Mouse (Mus musculus) CH12.LX (cell line): ENCODE measurements around the gene Kank3. TPM values are rescaled to one million over a fixed set of nuclear protein-coding genes. Genes with fewer than 3 reads are reported as not detected.
"Not testable (repeated sequence)": the region's sequence is repeated elsewhere in the genome, so short reads cannot be mapped to it uniquely, and the experiment has no call there.

Experiments
- DNase-seq: peaks from one replicate; pipeline ENCODE4 v3.0.0-alpha.2; 2013; ENCODE audit errors: extremely low read depth
- H3K27ac ChIP-seq: 2 replicates; pipeline ENCODE4 v1.5.1; 2012; ENCODE audit warnings: low read depth, mild to moderate bottlenecking, control low read depth, moderate library complexity; ENCODE audit not compliant: insufficient read depth
- H3K27me3 ChIP-seq: replicated peaks from 2 replicates; pipeline ENCODE3; 2012; ENCODE audit warnings: inconsistent platforms
- H3K36me3 ChIP-seq, 2 experiments: replicated peaks in 1 of 2; 2 replicates each; pipeline versions ENCODE3 to v1.6.1; 2012; ENCODE audit warnings: inconsistent platforms in 1 of 2, low read length in 1 of 2, mild to moderate bottlenecking in 1 of 2, mixed read lengths in 1 of 2, moderate library complexity in 1 of 2; ENCODE audit not compliant: control insufficient read depth in 1 of 2, insufficient read depth in 1 of 2
- H3K4me1 ChIP-seq, 2 experiments: 2 replicates each; pipeline ENCODE4 v1.6.1; 2012; ENCODE audit warnings: inconsistent platforms in 1 of 2, moderate library complexity in 1 of 2; ENCODE audit not compliant: insufficient read depth in 2 of 2, control insufficient read depth in 1 of 2
- H3K4me2 ChIP-seq: 2 replicates; pipeline ENCODE4 v1.6.1; 2012; ENCODE audit warnings: low read depth, mild to moderate bottlenecking, control low read depth; ENCODE audit not compliant: poor library complexity, insufficient read depth, severe bottlenecking
- H3K4me3 ChIP-seq, 3 experiments: fragments of 150-350 bp in 1 of 3; sonication (generic) in 1 of 3; replicated peaks in 1 of 3; 2 replicates each; pipeline versions ENCODE3 to v1.5.1; 2011 to 2012; ENCODE audit warnings: low read depth in 2 of 3, low read length in 2 of 3, mild to moderate bottlenecking in 2 of 3, moderate library complexity in 2 of 3, control low read depth in 1 of 3, improper control_type of control experiment in 1 of 3, inconsistent platforms in 1 of 3, mixed read lengths in 1 of 3; ENCODE audit not compliant: poor library complexity in 1 of 3
- H3K79me2 ChIP-seq: replicated peaks from 2 replicates; pipeline ENCODE4 v1.6.1; 2012; ENCODE audit warnings: mild to moderate bottlenecking, moderate library complexity; ENCODE audit not compliant: control insufficient read depth, poor library complexity, insufficient read depth, severe bottlenecking; ENCODE audit errors: extremely low read depth
- H3K9ac ChIP-seq: 2 replicates; pipeline ENCODE4 v1.6.1; 2012; ENCODE audit warnings: low read depth, mild to moderate bottlenecking, control low read depth, moderate library complexity; ENCODE audit not compliant: insufficient read depth
- H3K9me3 ChIP-seq: replicated peaks from 2 replicates; pipeline ENCODE3; 2012; ENCODE audit warnings: low read length, inconsistent platforms, mixed read lengths
- BHLHE40 ChIP-seq: IDR thresholded peaks from 2 replicates; pipeline ENCODE4 v1.6.1; 2011; ENCODE audit warnings: mild to moderate bottlenecking, low read depth, low read length, improper control_type of control experiment
- CHD1 ChIP-seq: IDR thresholded peaks from 2 replicates; pipeline ENCODE4 v1.6.1; 2012; ENCODE audit warnings: low read depth, low read length, improper control_type of control experiment, inconsistent platforms
- CHD2 ChIP-seq: IDR thresholded peaks from 2 replicates; pipeline ENCODE4 v1.6.1; 2011; ENCODE audit warnings: low read length, improper control_type of control experiment
- CTCF ChIP-seq, 2 experiments: IDR thresholded peaks in 1 of 2; conservative IDR thresholded peaks in 1 of 2; 2 replicates each; pipeline ENCODE4 v1.5.1; 2011 to 2012; ENCODE audit warnings: low read depth in 2 of 2, low read length in 2 of 2, improper control_type of control experiment in 1 of 2, inconsistent platforms in 1 of 2, mild to moderate bottlenecking in 1 of 2, moderate library complexity in 1 of 2
- ELF1 ChIP-seq: IDR thresholded peaks from 2 replicates; pipeline ENCODE4 v1.6.1; 2014; ENCODE audit warnings: low read depth, mild to moderate bottlenecking, inconsistent platforms, low read length, improper control_type of control experiment
- ETS1 ChIP-seq: conservative IDR thresholded peaks from 2 replicates; pipeline ENCODE4 v1.6.1; 2012; ENCODE audit warnings: low read depth, mild to moderate bottlenecking, inconsistent platforms, low read length, improper control_type of control experiment, moderate library complexity
- GABPA ChIP-seq: IDR thresholded peaks from 2 replicates; pipeline ENCODE4 v1.6.1; 2012; ENCODE audit warnings: low read depth, low read length, improper control_type of control experiment, inconsistent platforms; ENCODE audit not compliant: insufficient replicate concordance
- HCFC1 ChIP-seq: IDR thresholded peaks from 2 replicates; pipeline ENCODE4 v1.6.1; 2012; ENCODE audit warnings: low read depth, mild to moderate bottlenecking, inconsistent platforms, low read length, improper control_type of control experiment
- JUN ChIP-seq: IDR thresholded peaks from 2 replicates; pipeline ENCODE4 v1.6.1; 2011; ENCODE audit warnings: low read depth, mild to moderate bottlenecking, low read length, improper control_type of control experiment, moderate library complexity; ENCODE audit not compliant: insufficient read depth
- KAT2A ChIP-seq: IDR thresholded peaks from 2 replicates; pipeline ENCODE4 v1.6.1; 2012; ENCODE audit warnings: low read length, improper control_type of control experiment, inconsistent platforms; ENCODE audit not compliant: insufficient replicate concordance
- MAX ChIP-seq: IDR thresholded peaks from 2 replicates; pipeline ENCODE4 v1.6.1; 2011; ENCODE audit warnings: low read length, improper control_type of control experiment
- MAZ ChIP-seq: IDR thresholded peaks from 2 replicates; pipeline ENCODE4 v1.6.1; 2012; ENCODE audit warnings: low read depth, mild to moderate bottlenecking, inconsistent platforms, low read length, improper control_type of control experiment, moderate library complexity
- MEF2A ChIP-seq: IDR thresholded peaks from 2 replicates; pipeline ENCODE4 v1.6.1; 2014; ENCODE audit warnings: low read depth, mild to moderate bottlenecking, inconsistent platforms, low read length, improper control_type of control experiment, borderline replicate concordance
- MXI1 ChIP-seq: IDR thresholded peaks from 2 replicates; pipeline ENCODE4 v1.6.1; 2011; ENCODE audit warnings: mild to moderate bottlenecking, low read depth, low read length, improper control_type of control experiment
- MYC ChIP-seq: IDR thresholded peaks from 2 replicates; pipeline ENCODE4 v1.6.1; 2011; ENCODE audit warnings: low read depth, mild to moderate bottlenecking, improper control_type of control experiment, low read length
- NELFE ChIP-seq: IDR thresholded peaks from 2 replicates; pipeline ENCODE4 v1.6.1; 2011; ENCODE audit warnings: low read depth, low read length, improper control_type of control experiment
- NRF1 ChIP-seq: IDR thresholded peaks from 2 replicates; pipeline ENCODE4 v1.6.1; 2014; ENCODE audit warnings: low read depth, mild to moderate bottlenecking, inconsistent platforms, low read length, improper control_type of control experiment, moderate library complexity
- POLR2A ChIP-seq: IDR thresholded peaks from 2 replicates; pipeline ENCODE4 v1.6.1; 2011; ENCODE audit warnings: low read depth, mild to moderate bottlenecking, improper control_type of control experiment, low read length
- POLR2AphosphoS2 ChIP-seq: IDR thresholded peaks from 2 replicates; pipeline ENCODE4 v1.6.1; 2011; ENCODE audit warnings: low read depth, low read length, improper control_type of control experiment
- RAD21 ChIP-seq: IDR thresholded peaks from 2 replicates; pipeline ENCODE4 v1.6.1; 2011; ENCODE audit warnings: low read depth, mild to moderate bottlenecking, low read length, improper control_type of control experiment, moderate library complexity
- SIN3A ChIP-seq: IDR thresholded peaks from 2 replicates; pipeline ENCODE4 v1.6.1; 2012; ENCODE audit warnings: low read length, improper control_type of control experiment, inconsistent platforms
- SMC3 ChIP-seq: IDR thresholded peaks from 2 replicates; pipeline ENCODE4 v1.6.1; 2011; ENCODE audit warnings: low read depth, low read length, improper control_type of control experiment
- TBP ChIP-seq: conservative IDR thresholded peaks from 2 replicates; pipeline ENCODE4 v1.6.1; 2011; ENCODE audit warnings: low read depth, low read length, improper control_type of control experiment
- TCF12 ChIP-seq: IDR thresholded peaks from 2 replicates; pipeline ENCODE4 v1.6.1; 2014; ENCODE audit warnings: low read depth, mild to moderate bottlenecking, inconsistent platforms, low read length, improper control_type of control experiment
- UBTF ChIP-seq: IDR thresholded peaks from 2 replicates; pipeline ENCODE4 v1.6.1; 2012; ENCODE audit warnings: low read depth, mild to moderate bottlenecking, inconsistent platforms, low read length, improper control_type of control experiment, moderate library complexity
- USF1 ChIP-seq: IDR thresholded peaks from 2 replicates; pipeline ENCODE4 v1.6.1; 2014; ENCODE audit warnings: low read depth, mild to moderate bottlenecking, inconsistent platforms, low read length, improper control_type of control experiment
- USF2 ChIP-seq: conservative IDR thresholded peaks from 2 replicates; pipeline ENCODE4 v1.6.1; 2011; ENCODE audit warnings: low read depth, low read length, improper control_type of control experiment
- ZC3H11A ChIP-seq: IDR thresholded peaks from 2 replicates; pipeline ENCODE4 v1.6.1; 2012; ENCODE audit warnings: low read depth, mild to moderate bottlenecking, inconsistent platforms, low read length, improper control_type of control experiment
- ZKSCAN1 ChIP-seq: IDR thresholded peaks from 2 replicates; pipeline ENCODE4 v1.6.1; 2012; ENCODE audit warnings: low read depth, inconsistent platforms, low read length, improper control_type of control experiment, borderline replicate concordance
- ZMIZ1 ChIP-seq: IDR thresholded peaks from 2 replicates; pipeline ENCODE4 v1.6.1; 2012; ENCODE audit warnings: low read depth, mild to moderate bottlenecking, inconsistent platforms, low read length, improper control_type of control experiment
- dilution Hi-C: fragments of 300-500 bp; cut with MboI; formaldehyde crosslinking; loops from 2 replicates; pipeline ENCODE4 v1.14.3; 2020; ENCODE audit warnings: low sequenced_read_pairs; ENCODE audit not compliant: extremely low pct_unique_long_range_greater_than_20kb, extremely low pct_ligation_motif_present
- in situ Hi-C: fragments of 300-500 bp; cut with MboI; formaldehyde crosslinking; loops from 3 replicates; pipeline ENCODE4 v1.14.3; 2019; ENCODE audit warnings: low sequenced_read_pairs, low pct_ligation_motif_present, low pct_unique_long_range_greater_than_20kb, mixed read lengths
- polyA plus RNA-seq: library from polyadenylated mRNA; unstranded; fragments of >175 nt; gene quantifications from 2 replicates; pipeline ENCODE4 v1.2.1, GENCODE M21; 2012; ENCODE audit warnings: low read depth; ENCODE audit not compliant: insufficient read length
- total RNA-seq, 2 experiments: library from RNA; depleted of rRNA; stranded (reverse); fragments of 300-350 nt in 1 of 2; fragments of >200 nt in 1 of 2; gene quantifications; 2 replicates each; pipeline ENCODE4 v1.2.3; 2012 to 2014

Gene Kank3
- total and polyA plus RNA-seq, 3 experiments: 0.50 to 15.7 (median 1.8) TPM

- H3K27ac ChIP-seq, dilution Hi-C loops, in situ Hi-C loops, H3K27me3 ChIP-seq, H3K9me3 ChIP-seq, DNase-seq: not testable (repeated sequence)
- Histone ChIP-seq H3K9ac (peak overlapping the region; percentile 98), H3K4me3 (peak overlapping the region; percentile 71 to 86 (median 73)), H3K36me3 (peaks cover 45 to 72% of the 10 kb centered on the region in 2 experiments), H3K4me2 (peak overlapping the region; percentile 63), H3K4me1 (peaks cover 12 to 49% of the 10 kb centered on the region in 2 experiments), H3K79me2 (peaks cover 51% of the 10 kb centered on the region)
- TF ChIP-seq SIN3A: 0 out of 2 replicates have a peak, but pooled peaks have one; percentile 35
Measured at GRCm38 (mm10) chr17:33823171-33823570, 12.9 kb downstream of the Kank3 start.

- in situ Hi-C loops: no loop called here
Measured at GRCm38 (mm10) chr17:33824084-33824996, 14.0 kb downstream of the Kank3 start, which contains the start of the genes Rps28 and Ndufa7. Gene Rps28 (minus strand): TSS chr17:33824562. Gene Ndufa7 (plus strand): TSS chr17:33824572.

GRCm38 (mm10) chr17:33824997-33825330 lies 14.6 kb downstream of the Kank3 start:
- H3K36me3 ChIP-seq: peaks cover 36 to 71% of the 10 kb centered on the region in 2 experiments
- H3K27me3 ChIP-seq: not testable (repeated sequence)
- peak overlapping the region; percentile 80; the same call in 1 of the 2 replicates for H3K4me2 ChIP-seq

More at GRCm38 (mm10) chr17:33824084-33824996, 14.0 kb downstream of the Kank3 start, which contains the start of the genes Rps28 and Ndufa7:
- dilution Hi-C loops: no loop called here
- H3K4me1 ChIP-seq: peaks cover 11 to 49% of the 10 kb centered on the region in 2 experiments
- DNase-seq: peak; percentile 94
- H3K27ac ChIP-seq: peak within 1 kb of the TSS; percentile 37; the same call in 1 of the 2 replicates
- peaks cover 36 to 71% of the 10 kb centered on the region in 2 experiments for H3K36me3 ChIP-seq
- TF ChIP-seq JUN: no peak
- TF ChIP-seq POLR2AphosphoS2: peak; percentile 81; the same call in 1 of the 2 replicates
- TF ChIP-seq POLR2A: peak; percentile 97
- TF ChIP-seq CHD1: no peak
- TF ChIP-seq USF2: peak; percentile 92
- peak; percentile 99 for TF ChIP-seq TCF12
- TF ChIP-seq SMC3: no peak
- peak; percentile 93 for TF ChIP-seq USF1
- no peak for TF ChIP-seq RAD21
- peak; percentile 99 for TF ChIP-seq BHLHE40
- peak; percentile 100 for TF ChIP-seq CHD2
- peak; percentile 79 for TF ChIP-seq ELF1
- TF ChIP-seq GABPA: no peak
- TF ChIP-seq HCFC1: peak; percentile 88
- no peak for TF ChIP-seq ZC3H11A
- no peak for TF ChIP-seq MAZ
- peak; percentile 98 for TF ChIP-seq MAX
- no peak for TF ChIP-seq ZKSCAN1
- peak; percentile 60 for TF ChIP-seq NRF1
- TF ChIP-seq CTCF (conservative IDR thresholded peaks at IDR 0.05 in 1 of 2, IDR thresholded peaks at IDR 0.05 in 1 of 2; ENCODE audit: low read depth in 2 of 2, low read length in 2 of 2): no peak
- peak; percentile 86 for TF ChIP-seq KAT2A
- 0 out of 2 replicates have a peak, but pooled peaks have one; percentile 43 for TF ChIP-seq MEF2A
- peak; percentile 96 for TF ChIP-seq NELFE
- peak; percentile 84 for TF ChIP-seq MXI1
- peak; percentile 98 for TF ChIP-seq TBP
- TF ChIP-seq MYC: peak; percentile 97
- TF ChIP-seq ETS1: no peak; the same call in 1 of the 2 replicates
- peak; percentile 90 for TF ChIP-seq ZMIZ1
- no peak for TF ChIP-seq UBTF
- H3K4me2 ChIP-seq: peak within 1 kb of the TSS; percentile 80
- peak within 1 kb of the TSS; percentile 98 for H3K9ac ChIP-seq
- H3K79me2 ChIP-seq: peaks cover 51% of the 10 kb centered on the region
- no peaks in the 10 kb centered on the region for H3K9me3 ChIP-seq
- peak within 1 kb of the TSS; percentile 71 to 86 (median 73) for H3K4me3 ChIP-seq
- H3K27me3 ChIP-seq: no peaks in the 10 kb centered on the region

More at GRCm38 (mm10) chr17:33824997-33825330, 14.6 kb downstream of the Kank3 start:
- Histone ChIP-seq H3K4me1 (peaks cover 11 to 49% of the 10 kb centered on the region in 2 experiments), H3K79me2 (peaks cover 51% of the 10 kb centered on the region), H3K4me3 (peak overlapping the region; percentile 64 to 73 (median 71)), H3K9ac (peak overlapping the region; percentile 93)
- dilution Hi-C loops, DNase-seq, in situ Hi-C loops, H3K27ac ChIP-seq, H3K9me3 ChIP-seq: not testable (repeated sequence)
